Comparison of ENCODE assay signal across 29 mouse cellular contexts in the genomic region with DNA sequence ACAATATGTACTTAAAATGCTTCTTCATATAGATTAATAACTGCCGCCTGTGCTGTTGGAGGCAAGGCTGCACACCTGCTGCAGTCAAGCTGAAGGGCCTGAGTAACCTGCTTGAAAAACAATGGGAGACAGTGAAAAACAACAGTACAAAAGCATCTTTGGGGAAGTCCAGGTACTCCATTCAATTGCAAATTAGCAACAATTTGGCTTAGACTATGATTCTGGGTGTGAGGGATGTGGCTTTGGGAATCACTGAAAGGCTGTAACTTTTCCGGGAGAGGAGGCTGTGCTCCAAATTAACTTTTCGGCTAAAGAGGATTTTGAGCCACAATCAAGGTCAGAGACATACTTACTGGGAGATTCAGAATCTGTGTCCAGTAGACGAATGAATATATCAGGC. TPM values are rescaled to one million over a fixed set of nuclear protein-coding genes. Genes with fewer than 3 reads are reported as not detected.
DNase-seq lines count a peak whose midpoint lies in the region; ATAC-seq and TF ChIP-seq lines count a peak whose summit lies in the region.
"Had no signal": no experiment of that assay in that cellular context is flagged by ENCODE, and none has a peak within 500 bp of the region (broad histone marks: within the 10 kb centered on the region; RNA-seq: fewer than 3 reads in every experiment).

No protein-coding gene starts in this region.

- ATAC-seq in stomach, postnatal 0 days (ENCODE audit: low FRiP score, low TSS enrichment): no peak
- no peak for ATAC-seq in midbrain, embryonic 11.5 days (ENCODE audit: low FRiP score)
- ATAC-seq: activated CD4-positive, CD25-positive, alpha-beta regulatory T cell, adult 4 months; forebrain, embryonic 14.5 days; forebrain, embryonic 16.5 days; Patski had no signal

- no peak for TF ChIP-seq POLR2A in ES-Bruce4 (IDR thresholded peaks at IDR 0.05; ENCODE audit: insufficient read depth, low read length)

- peak overlapping the region; percentile 97 for H3K27ac ChIP-seq in ES-Bruce4 (ENCODE audit: insufficient read depth, low read length)
- H3K27ac ChIP-seq in brown adipose tissue, adult 24 weeks (replicated peaks; ENCODE audit: low read depth, low read length): peak overlapping the region; percentile 88
- H3K27ac ChIP-seq in stomach, postnatal 0 days (replicated peaks): no peak overlapping the region
- no peak overlapping the region for H3K27ac ChIP-seq in midbrain, embryonic 11.5 days (ENCODE audit: low read depth, low read length)
- H3K27ac ChIP-seq: embryonic facial prominence, embryonic 13.5 days; embryonic facial prominence, embryonic 15.5 days; forebrain, embryonic 10.5 days; forebrain, embryonic 12.5 days had no signal

- no peaks in the 10 kb centered on the region for H3K36me3 ChIP-seq in ES-Bruce4 (ENCODE audit: control insufficient read depth, insufficient read depth, low read length, poor library complexity, severe bottlenecking)
- H3K36me3 ChIP-seq in stomach, postnatal 0 days (ENCODE audit: control insufficient read depth, insufficient read depth, low read length): no peaks in the 10 kb centered on the region
- no peaks in the 10 kb centered on the region for H3K36me3 ChIP-seq in midbrain, embryonic 11.5 days (ENCODE audit: control insufficient read depth, insufficient read depth, low read length)
- H3K36me3 ChIP-seq: embryonic facial prominence, embryonic 13.5 days; embryonic facial prominence, embryonic 15.5 days; forebrain, embryonic 10.5 days; forebrain, embryonic 12.5 days; G1E had no signal

- H3K4me2 ChIP-seq in stomach, postnatal 0 days (replicated peaks; ENCODE audit: low read depth): no peak overlapping the region
- H3K4me2 ChIP-seq in midbrain, embryonic 11.5 days: no peak overlapping the region
- H3K4me2 ChIP-seq: embryonic facial prominence, embryonic 13.5 days; embryonic facial prominence, embryonic 15.5 days; forebrain, embryonic 12.5 days had no signal

- H3K9ac ChIP-seq in ES-Bruce4 (ENCODE audit: low read depth, poor library complexity, severe bottlenecking): no peak overlapping the region
- H3K9ac ChIP-seq in stomach, postnatal 0 days (ENCODE audit: low read length): no peak overlapping the region
- no peak overlapping the region for H3K9ac ChIP-seq in midbrain, embryonic 11.5 days (ENCODE audit: low read length)
- H3K9ac ChIP-seq: embryonic facial prominence, embryonic 13.5 days; embryonic facial prominence, embryonic 15.5 days; forebrain, embryonic 12.5 days had no signal

- no peaks in the 10 kb centered on the region for H3K27me3 ChIP-seq in ES-Bruce4 (ENCODE audit: control insufficient read depth, insufficient read depth, low read length, poor library complexity, severe bottlenecking)
- H3K27me3 ChIP-seq in stomach, postnatal 0 days (ENCODE audit: control insufficient read depth, insufficient read depth, low read length): no peaks in the 10 kb centered on the region
- no peaks in the 10 kb centered on the region for H3K27me3 ChIP-seq in midbrain, embryonic 11.5 days (ENCODE audit: control insufficient read depth, insufficient read depth, low read length)
- H3K27me3 ChIP-seq: embryonic facial prominence, embryonic 13.5 days; embryonic facial prominence, embryonic 15.5 days; forebrain, embryonic 12.5 days had no signal

- WGBS in stomach, postnatal 0 days: 95% methylated on average over 4 of the region's 4 CpGs
- WGBS in midbrain, embryonic 11.5 days: 92% methylated on average over 4 of the region's 4 CpGs

- H3K4me3 ChIP-seq in ES-Bruce4 (ENCODE audit: low read depth, low read length): no peak overlapping the region
- no peak overlapping the region for H3K4me3 ChIP-seq in brown adipose tissue, adult 24 weeks (ENCODE audit: insufficient read depth, low read depth, low read length)
- H3K4me3 ChIP-seq in stomach, postnatal 0 days (ENCODE audit: low read depth, low read length): no peak overlapping the region
- no peak overlapping the region for H3K4me3 ChIP-seq in midbrain, embryonic 11.5 days (ENCODE audit: low read depth, low read length)
- H3K4me3 ChIP-seq: embryonic facial prominence, embryonic 13.5 days; embryonic facial prominence, embryonic 15.5 days; erythroblast, embryonic 14.5 days; forebrain, embryonic 10.5 days; forebrain, embryonic 12.5 days had no signal

- TF ChIP-seq CTCF in ES-Bruce4 (IDR thresholded peaks at IDR 0.05; ENCODE audit: low read depth, low read length): no peak
- no peak for TF ChIP-seq CTCF in stomach, postnatal 0 days (IDR thresholded peaks at IDR 0.05; ENCODE audit: low read depth)

- no peaks in the 10 kb centered on the region for H3K9me3 ChIP-seq in ES-Bruce4 (replicated peaks; ENCODE audit: control insufficient read depth, insufficient read depth, low read length, poor library complexity, severe bottlenecking)
- H3K9me3 ChIP-seq in stomach, postnatal 0 days (ENCODE audit: control insufficient read depth, low read length): no peaks in the 10 kb centered on the region
- H3K9me3 ChIP-seq in midbrain, embryonic 11.5 days (ENCODE audit: control insufficient read depth, low read length): no peaks in the 10 kb centered on the region
- H3K9me3 ChIP-seq: embryonic facial prominence, embryonic 13.5 days; embryonic facial prominence, embryonic 15.5 days; forebrain, embryonic 10.5 days; forebrain, embryonic 12.5 days; G1E had no signal

- no peaks in the 10 kb centered on the region for H3K4me1 ChIP-seq in ES-Bruce4 (ENCODE audit: control insufficient read depth, insufficient read depth, low read length)
- no peaks in the 10 kb centered on the region for H3K4me1 ChIP-seq in brown adipose tissue, adult 24 weeks (ENCODE audit: control insufficient read depth, insufficient read depth, insufficient read length, low read length)
- no peaks in the 10 kb centered on the region for H3K4me1 ChIP-seq in stomach, postnatal 0 days (replicated peaks; ENCODE audit: control insufficient read depth, insufficient read depth)
- no peaks in the 10 kb centered on the region for H3K4me1 ChIP-seq in midbrain, embryonic 11.5 days (ENCODE audit: control insufficient read depth, insufficient read depth, low read length)
- H3K4me1 ChIP-seq: embryonic facial prominence, embryonic 13.5 days; embryonic facial prominence, embryonic 15.5 days; forebrain, embryonic 10.5 days; forebrain, embryonic 12.5 days had no signal

- DNase-seq in ES-CJ7 (ENCODE audit: low read depth, low spot score): peak; percentile 89
- DNase-seq in R1 (ENCODE audit: low read depth, low spot score): peak; percentile 91
- no peak for DNase-seq in stomach, postnatal 0 days (ENCODE audit: low spot score)
- no peak for DNase-seq in kidney, postnatal 36 days
- DNase-seq in midbrain, embryonic 11.5 days (ENCODE audit: low spot score, missing footprints): no peak
- DNase-seq: adrenal gland, adult 8-10 months; adrenal gland, postnatal 36 days; cerebellum, adult 11 months; cerebellum, adult 18-20 months; cerebellum, adult 8-10 months; cerebellum, adult 9-11 months; cerebellum, postnatal 14 days; cerebellum, postnatal 36 days; embryo, embryonic 11 days had no signal

- TF ChIP-seq EP300 in ES-Bruce4 (IDR thresholded peaks at IDR 0.05; ENCODE audit: insufficient read depth, low read depth, low read length): peak; percentile 47; the same call in 1 of the 2 replicates
- no peak for TF ChIP-seq EP300 in stomach, postnatal 0 days (optimal IDR thresholded peaks at IDR 0.05)

RNA-seq across cellular contexts. Expression of gene Slc7a12, which starts 33.8 kb away (rescaled TPM):
- not detected in 2 replicates for polyA plus RNA-seq in ES-Bruce4 (2011; ENCODE audit: insufficient read depth, insufficient read length, low read depth, missing spikeins)
- polyA plus RNA-seq in brown adipose tissue, adult 24 weeks (2012; ENCODE audit: insufficient read depth, insufficient read length, missing spikeins): not detected in 2 replicates
- not detected in 2 replicates for polyA plus RNA-seq in stomach, postnatal 0 days (2015; fragmentation: Nextera tagmentation; extraction: Ambion mirVana)
- polyA plus RNA-seq in midbrain, embryonic 11.5 days (2014; fragmentation: Nextera tagmentation; extraction: Ambion mirVana): not detected in 2 replicates
- polyA plus RNA-seq: activated CD4-positive, CD25-positive, alpha-beta regulatory T cell, adult 4 months; C2C12; embryonic facial prominence, embryonic 11.5 days; embryonic facial prominence, embryonic 13.5 days; embryonic facial prominence, embryonic 15.5 days; erythroblast, embryonic 14.5 days; forebrain, embryonic 10.5 days; forebrain, embryonic 12.5 days; forebrain, embryonic 14.5 days; forebrain, embryonic 16.5 days; frontal cortex, adult 2 months; G1E had no signal

Comparison
In these comparisons a context has a peak if more than half of its experiments do, and no peak if none do; other contexts are left out.
1. H3K27ac ChIP-seq: peak in ES-Bruce4 (single experiment) and brown adipose tissue, adult 24 weeks (single experiment); none in stomach, postnatal 0 days (single experiment) and midbrain, embryonic 11.5 days (single experiment).
2. DNase-seq: peak in ES-CJ7 (single experiment) and R1 (single experiment); none in stomach, postnatal 0 days (single experiment), kidney, postnatal 36 days (0 of 2) and midbrain, embryonic 11.5 days (single experiment).